Mouse (Mus musculus): ENCODE results near the gene Rps6kb1. TPM values are rescaled to one million over a fixed set of nuclear protein-coding genes. Genes with fewer than 3 reads are reported as not detected.

Gene Rps6kb1
- polyA plus RNA-seq, 1 experiment from 2014 or later: 38.4 TPM

- Histone ChIP-seq H3K4me1 (replicated peaks) (no peaks in the 10 kb centered on the region), H3K4me2 (no peak overlapping the region), H3K36me3 (no peaks in the 10 kb centered on the region), H3K4me3 (no peak overlapping the region), H3K27me3 (no peaks in the 10 kb centered on the region), H3K27ac (no peak overlapping the region), H3K9me3 (replicated peaks) (no peaks in the 10 kb centered on the region), H3K9ac (no peak overlapping the region)
- ATAC-seq (replicated peaks; ENCODE audit: insufficient number of reproducible peaks, insufficient read depth, low FRiP score, low read depth): no peak
- WGBS: 83% methylated on average over 6 of the region's 6 CpGs
These were observed 85.7 kb downstream of the Rps6kb1 start for GRCm38 (mm10) chr11:86458866-86459265.

- 76% methylated on average over 6 of the region's 6 CpGs for WGBS
- H3K4me1 ChIP-seq (replicated peaks): no peaks in the 10 kb centered on the region
These were observed 87.1 kb downstream of the Rps6kb1 start for GRCm38 (mm10) chr11:86457545-86457944.

GRCm38 (mm10) chr11:86453991-86454390 is 90.6 kb downstream of the Rps6kb1 start:
- H3K9me3 ChIP-seq (replicated peaks): no peaks in the 10 kb centered on the region
- no peak overlapping the region for H3K4me2 ChIP-seq
- no peaks in the 10 kb centered on the region for H3K27me3 ChIP-seq
- no peaks in the 10 kb centered on the region for H3K36me3 ChIP-seq
- no peak overlapping the region for H3K4me3 ChIP-seq
- H3K9ac ChIP-seq: no peak overlapping the region
- H3K27ac ChIP-seq: no peak overlapping the region
- ATAC-seq (replicated peaks; ENCODE audit: insufficient number of reproducible peaks, insufficient read depth, low FRiP score, low read depth): no peak
- WGBS: 84% methylated on average over 5 of the region's 5 CpGs
- no peaks in the 10 kb centered on the region for H3K4me1 ChIP-seq (replicated peaks)

More at GRCm38 (mm10) chr11:86457545-86457944, 87.1 kb downstream of the Rps6kb1 start:
- Histone ChIP-seq H3K27me3 (no peaks in the 10 kb centered on the region), H3K4me2 (no peak overlapping the region), H3K27ac (no peak overlapping the region), H3K9me3 (replicated peaks) (no peaks in the 10 kb centered on the region), H3K36me3 (no peaks in the 10 kb centered on the region), H3K9ac (no peak overlapping the region), H3K4me3 (no peak overlapping the region)
- no peak for ATAC-seq (replicated peaks; ENCODE audit: insufficient number of reproducible peaks, insufficient read depth, low FRiP score, low read depth)

MicroRNAs encoded within 50 kb of the gene (microRNA counts, 519-probe panel; counts per million panel counts)
- microRNA mmu-miR-21: 4,109 counts per million, percentile 92 among the panel's probes with 10 or more counts

Small RNAs within 50 kb of the gene (microRNA-seq; reads per million reads assigned to microRNA genes)
- 19,268 reads per million, percentile 97 among the genes with 10 or more reads in this experiment for gene Mir21a

Other genes with a start within 250 kb of the Rps6kb1 start
- gene Med13, start 187.2 kb downstream of the Rps6kb1 start, polyA plus RNA-seq (2015; fragmentation: Nextera tagmentation; extraction: Ambion mirVana): 4.7 and 5.5 TPM in 2 replicates
- gene Rnft1, start 60.1 kb downstream of the Rps6kb1 start, polyA plus RNA-seq (2015; fragmentation: Nextera tagmentation; extraction: Ambion mirVana): 41.7 and 45.0 TPM in 2 replicates
- 11.7 and 13.1 TPM in 2 replicates for gene Tubd1, start 186 bp upstream of the Rps6kb1 start, polyA plus RNA-seq (2015; fragmentation: Nextera tagmentation; extraction: Ambion mirVana)
- gene Vmp1, start 139.0 kb upstream of the Rps6kb1 start, polyA plus RNA-seq (2015; fragmentation: Nextera tagmentation; extraction: Ambion mirVana): 74.3 and 82.1 TPM in 2 replicates
- gene Ptrh2, start 139.2 kb upstream of the Rps6kb1 start, polyA plus RNA-seq (2015; fragmentation: Nextera tagmentation; extraction: Ambion mirVana): 16.1 and 18.1 TPM in 2 replicates
- 103 and 118 TPM in 2 replicates for gene Cltc, start 212.8 kb upstream of the Rps6kb1 start, polyA plus RNA-seq (2015; fragmentation: Nextera tagmentation; extraction: Ambion mirVana)